Mouse (Mus musculus) embryonic stem cell, embryonic (primary cell): ENCODE measurements around the gene Nav2.

Source experiments
- CTCF ChIA-PET, 4 experiments: fragments of 300-600 bp in 2 of 4; fragments of 350-600 bp in 2 of 4; sonication (Branson Sonifier 250); formaldehyde crosslinking; loops; one replicate each; lab custom pipeline; 2022; ENCODE audit warnings: inconsistent platforms in 2 of 4; lab: Charles Lee
- POLR2A ChIA-PET, 4 experiments: fragments of 300-600 bp in 2 of 4; fragments of 350-600 bp in 2 of 4; sonication (Branson Sonifier 250); formaldehyde crosslinking; loops; one replicate each; lab custom pipeline; 2022; ENCODE audit warnings: antibody characterized with exemption in 4 of 4, inconsistent platforms in 1 of 4; lab: Charles Lee

Nav2 gene

GRCm38 (mm10) chr7:49639864-49640708 is 731.6 kb downstream of the Nav2 start:
- CTCF ChIA-PET: interaction anchor here in 3 of 4 experiments (0.7 to 2.3 kb wide), 8 partner anchors 11 to 283 kb away, joined by 3 to 7 read pairs (median 6); no protein-coding TSS in a partner anchor
- POLR2A ChIA-PET: interaction anchor here in 2 of 4 experiments (0.6 to 2.3 kb wide), 6 partner anchors 11 to 543 kb away, joined by 3 to 6 read pairs (median 4); no protein-coding TSS in a partner anchor

GRCm38 (mm10) chr7:49640709-49641305 is 732.3 kb downstream of the Nav2 start:
- ChIA-PET CTCF (interaction anchor here in 2 of 4 experiments (0.7 to 2.3 kb wide), 7 partner anchors 12 to 283 kb away, joined by 3 to 10 read pairs (median 7); no protein-coding TSS in a partner anchor), POLR2A (interaction anchor here in 2 of 4 experiments (0.6 to 1.5 kb wide), 5 partner anchors 17 to 543 kb away, joined by 3 to 5 read pairs (median 3); no protein-coding TSS in a partner anchor)
